Mouse (Mus musculus): ENCODE results near the gene Abat. TPM values are rescaled to one million over a fixed set of nuclear protein-coding genes. Genes with fewer than 3 reads are reported as not detected.
"Not testable (repeated sequence)": the region's sequence is repeated elsewhere in the genome, so short reads cannot be mapped to it uniquely, and the experiment has no call there.

Abat gene
- polyA plus RNA-seq, 1 experiment from 2014 or later = 41.6 TPM

DNA sequence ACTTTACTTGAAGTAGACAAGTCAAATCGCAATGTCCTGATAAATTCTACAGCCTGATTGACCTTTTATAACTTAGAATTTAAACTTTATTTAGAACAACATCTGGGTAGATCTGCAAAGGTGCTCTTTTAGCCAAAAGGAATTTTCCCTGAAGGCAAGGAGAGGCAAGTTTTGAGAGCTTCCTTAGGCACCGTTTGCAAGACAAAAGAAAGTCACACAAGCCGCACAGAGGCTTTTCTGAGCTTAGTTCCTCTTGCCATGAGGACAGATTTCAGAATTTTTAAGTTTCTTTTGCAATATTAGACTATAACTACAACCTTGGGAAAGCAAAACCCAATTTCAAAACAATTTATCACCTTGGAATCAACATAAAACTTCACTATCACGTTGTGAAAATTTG is 47.9 kb downstream of the Abat start:
- not testable (repeated sequence) for H3K27me3 ChIP-seq (replicated peaks; ENCODE audit: control insufficient read depth, insufficient read depth, low read length); H3K4me3 ChIP-seq (ENCODE audit: low read depth, low read length); H3K9me3 ChIP-seq (ENCODE audit: control insufficient read depth, low read length); ATAC-seq (replicated peaks; ENCODE audit: low FRiP score, low TSS enrichment, low read depth); H3K4me1 ChIP-seq (replicated peaks; ENCODE audit: control insufficient read depth, insufficient read depth, low read length); H3K27ac ChIP-seq (ENCODE audit: low read depth); H3K4me2 ChIP-seq (ENCODE audit: low read length); H3K36me3 ChIP-seq (ENCODE audit: control insufficient read depth, insufficient read depth, low read length); H3K9ac ChIP-seq (ENCODE audit: low read length); DNase-seq (ENCODE audit: low spot score)
- WGBS = 50% methylated on average over 4 of the region's 4 CpGs

DNA sequence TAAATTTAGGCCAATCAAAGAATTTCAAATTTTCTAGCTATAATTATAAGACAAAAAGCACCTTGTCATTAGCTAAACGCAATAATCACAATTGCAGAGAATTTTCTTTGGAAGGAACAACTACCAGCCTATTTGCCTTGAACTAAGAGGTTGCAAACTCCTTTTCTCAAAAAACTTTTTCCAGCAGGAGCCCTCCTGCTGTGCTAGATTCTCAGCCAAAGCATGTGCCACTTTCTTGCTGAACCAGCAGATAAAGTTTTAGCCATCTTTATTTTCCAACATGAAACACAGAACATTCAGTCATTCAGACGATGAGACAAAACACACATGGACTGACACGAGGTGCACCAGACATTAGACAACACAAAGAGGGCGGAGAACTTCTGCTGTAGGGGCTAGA is 48.6 kb downstream of the Abat start:
- not testable (repeated sequence) for H3K27ac ChIP-seq (ENCODE audit: low read depth); ATAC-seq (replicated peaks; ENCODE audit: low FRiP score, low TSS enrichment, low read depth); H3K9me3 ChIP-seq (ENCODE audit: control insufficient read depth, low read length); H3K9ac ChIP-seq (ENCODE audit: low read length); DNase-seq (ENCODE audit: low spot score); H3K27me3 ChIP-seq (replicated peaks; ENCODE audit: control insufficient read depth, insufficient read depth, low read length); H3K36me3 ChIP-seq (ENCODE audit: control insufficient read depth, insufficient read depth, low read length); H3K4me1 ChIP-seq (replicated peaks; ENCODE audit: control insufficient read depth, insufficient read depth, low read length); H3K4me2 ChIP-seq (ENCODE audit: low read length); H3K4me3 ChIP-seq (ENCODE audit: low read depth, low read length)
- WGBS = 49% methylated on average over 4 of the region's 4 CpGs

DNA sequence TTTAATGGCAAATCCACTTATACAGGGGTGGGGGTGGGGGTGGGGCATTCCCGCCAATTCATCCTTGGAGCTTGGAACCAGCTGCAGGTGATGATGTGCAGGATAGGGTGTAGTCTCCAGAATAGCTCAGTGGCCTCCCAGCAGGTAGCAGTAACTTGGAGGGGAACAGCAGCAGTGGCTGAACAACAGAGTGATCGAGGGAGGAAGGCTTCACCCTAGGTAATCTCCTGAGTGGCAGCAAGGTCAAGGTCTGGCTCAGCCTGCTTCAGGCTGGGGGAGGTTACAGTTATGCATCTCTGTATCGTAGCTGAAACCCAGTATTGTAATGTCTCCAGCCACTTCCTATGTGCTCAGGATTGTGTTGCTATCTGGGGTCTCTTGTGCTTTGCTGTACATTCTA is 49.6 kb downstream of the Abat start:
- H3K4me3 ChIP-seq (ENCODE audit: low read depth, low read length); H3K36me3 ChIP-seq (ENCODE audit: control insufficient read depth, insufficient read depth, low read length); DNase-seq (ENCODE audit: low spot score); H3K4me2 ChIP-seq (ENCODE audit: low read length); H3K9me3 ChIP-seq (ENCODE audit: control insufficient read depth, low read length); H3K27ac ChIP-seq (ENCODE audit: low read depth); ATAC-seq (replicated peaks; ENCODE audit: low FRiP score, low TSS enrichment, low read depth); H3K27me3 ChIP-seq (replicated peaks; ENCODE audit: control insufficient read depth, insufficient read depth, low read length); H3K4me1 ChIP-seq (replicated peaks; ENCODE audit: control insufficient read depth, insufficient read depth, low read length); H3K9ac ChIP-seq (ENCODE audit: low read length): not testable (repeated sequence)
- 70% methylated on average over 3 of the region's 3 CpGs for WGBS

DNA sequence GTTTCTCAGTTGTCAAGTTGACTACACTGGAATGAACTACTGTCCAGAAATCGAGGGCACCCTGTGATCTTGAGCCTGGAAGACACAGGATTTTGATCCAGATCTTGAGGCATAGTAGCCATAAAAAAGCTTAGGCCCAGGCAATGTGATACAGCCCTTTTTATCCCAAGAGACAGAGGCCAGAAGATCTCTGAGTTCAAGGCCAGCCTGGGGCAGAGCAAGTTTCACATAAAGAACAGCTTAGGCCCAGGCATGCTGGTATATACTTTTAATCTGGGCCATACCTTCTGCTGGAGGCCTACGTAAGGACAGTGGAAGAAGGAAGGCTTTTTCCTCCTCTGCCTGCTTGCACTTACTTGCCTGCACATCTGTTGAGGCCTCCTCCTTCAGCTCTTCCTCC is 51.6 kb downstream of the Abat start:
- H3K9me3 ChIP-seq (ENCODE audit: control insufficient read depth, low read length) = peaks cover 4% of the 10 kb centered on the region
- no peaks in the 10 kb centered on the region for H3K27me3 ChIP-seq (replicated peaks; ENCODE audit: control insufficient read depth, insufficient read depth, low read length)
- ATAC-seq (replicated peaks; ENCODE audit: low FRiP score, low TSS enrichment, low read depth) (no peak), DNase-seq (ENCODE audit: low spot score) (no peak)
- 76% methylated on average over 2 of the region's 2 CpGs for WGBS
- no peak overlapping the region for H3K27ac ChIP-seq (ENCODE audit: low read depth)
- H3K9ac ChIP-seq (ENCODE audit: low read length) = no peak overlapping the region
- peaks cover 8% of the 10 kb centered on the region for H3K4me1 ChIP-seq (replicated peaks; ENCODE audit: control insufficient read depth, insufficient read depth, low read length)
- H3K4me3 ChIP-seq (ENCODE audit: low read depth, low read length) = no peak overlapping the region
- no peak overlapping the region for H3K4me2 ChIP-seq (ENCODE audit: low read length)
- H3K36me3 ChIP-seq (ENCODE audit: control insufficient read depth, insufficient read depth, low read length) = no peaks in the 10 kb centered on the region

DNA sequence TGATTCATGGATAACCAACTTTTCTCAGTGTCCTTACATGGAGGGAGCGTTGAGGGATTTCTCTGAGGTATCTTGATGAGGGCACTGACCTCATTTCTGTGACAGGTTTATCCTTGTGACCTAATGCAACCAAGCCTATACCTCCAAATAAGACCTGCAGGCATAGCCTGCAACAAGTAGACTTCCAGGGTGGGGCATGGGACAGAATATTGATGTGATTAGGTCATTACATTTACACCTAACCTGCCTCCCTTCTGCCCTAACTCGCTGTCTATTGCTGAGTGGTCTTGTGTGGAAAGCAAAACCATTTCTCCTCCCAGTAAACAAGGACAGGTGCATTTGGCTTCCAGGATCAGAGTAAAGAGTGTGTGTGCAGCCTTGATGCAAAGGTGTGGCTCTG is 52.3 kb downstream of the Abat start:
- H3K27ac ChIP-seq (ENCODE audit: low read depth) = peak overlapping the region; percentile 65
- peak; percentile 24 for ATAC-seq (replicated peaks; ENCODE audit: low FRiP score, low TSS enrichment, low read depth)
- peak; percentile 49 for DNase-seq (ENCODE audit: low spot score)

DNA sequence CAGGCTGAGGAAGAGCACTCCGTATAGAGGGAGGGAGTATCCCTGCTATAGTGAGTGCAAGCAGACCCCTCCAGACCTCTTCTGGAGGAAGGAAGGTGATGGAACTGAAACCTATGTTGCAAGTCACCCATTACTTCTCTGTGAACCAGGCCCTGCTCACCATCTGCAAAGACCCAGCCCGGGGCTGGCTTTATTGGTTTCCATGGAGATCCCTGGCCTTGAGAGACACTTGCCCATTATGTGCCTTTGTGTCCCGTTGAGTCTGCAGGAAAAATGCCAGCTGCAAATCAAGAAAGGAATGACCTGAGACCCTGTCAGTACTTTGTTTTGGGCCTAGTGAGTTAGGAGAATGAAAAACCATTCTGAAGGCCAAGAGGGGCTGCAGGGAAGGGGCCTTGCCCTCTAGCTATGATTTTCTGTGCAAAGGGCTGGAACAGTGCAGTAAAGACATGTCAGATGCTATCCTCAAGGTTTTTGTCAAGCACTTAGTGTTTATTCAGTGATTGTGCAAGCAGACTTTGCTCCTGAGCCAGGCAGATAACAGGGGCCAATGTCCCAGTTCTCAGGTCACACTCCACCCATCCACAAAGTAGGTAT is 53.0 kb downstream of the Abat start:
- Histone ChIP-seq H3K9ac (ENCODE audit: low read length) (no peak overlapping the region), H3K4me3 (ENCODE audit: low read depth, low read length) (no peak overlapping the region), H3K9me3 (ENCODE audit: control insufficient read depth, low read length) (no peaks in the 10 kb centered on the region), H3K27ac (ENCODE audit: low read depth) (peak overlapping the region; percentile 65), H3K4me1 (replicated peaks; ENCODE audit: control insufficient read depth, insufficient read depth, low read length) (peaks cover 10% of the 10 kb centered on the region), H3K36me3 (ENCODE audit: control insufficient read depth, insufficient read depth, low read length) (no peaks in the 10 kb centered on the region), H3K4me2 (ENCODE audit: low read length) (no peak overlapping the region), H3K27me3 (replicated peaks; ENCODE audit: control insufficient read depth, insufficient read depth, low read length) (no peaks in the 10 kb centered on the region)
- peak; percentile 87 for ATAC-seq (replicated peaks; ENCODE audit: low FRiP score, low TSS enrichment, low read depth)
- WGBS = 29% methylated on average over 3 of the region's 3 CpGs
- peak; percentile 68 for DNase-seq (ENCODE audit: low spot score)

More for the DNA sequence above, 52.3 kb downstream of the Abat start:
- no peak overlapping the region for H3K4me3 ChIP-seq (ENCODE audit: low read depth, low read length)
- H3K4me2 ChIP-seq (ENCODE audit: low read length) = no peak overlapping the region
- H3K36me3 ChIP-seq (ENCODE audit: control insufficient read depth, insufficient read depth, low read length) = no peaks in the 10 kb centered on the region
- no peaks in the 10 kb centered on the region for H3K9me3 ChIP-seq (ENCODE audit: control insufficient read depth, low read length)
- H3K9ac ChIP-seq (ENCODE audit: low read length) = no peak overlapping the region
- H3K4me1 ChIP-seq (replicated peaks; ENCODE audit: control insufficient read depth, insufficient read depth, low read length) = peaks cover 10% of the 10 kb centered on the region
- 72% methylated on average over 2 of the region's 2 CpGs for WGBS
- H3K27me3 ChIP-seq (replicated peaks; ENCODE audit: control insufficient read depth, insufficient read depth, low read length) = no peaks in the 10 kb centered on the region

DNA sequence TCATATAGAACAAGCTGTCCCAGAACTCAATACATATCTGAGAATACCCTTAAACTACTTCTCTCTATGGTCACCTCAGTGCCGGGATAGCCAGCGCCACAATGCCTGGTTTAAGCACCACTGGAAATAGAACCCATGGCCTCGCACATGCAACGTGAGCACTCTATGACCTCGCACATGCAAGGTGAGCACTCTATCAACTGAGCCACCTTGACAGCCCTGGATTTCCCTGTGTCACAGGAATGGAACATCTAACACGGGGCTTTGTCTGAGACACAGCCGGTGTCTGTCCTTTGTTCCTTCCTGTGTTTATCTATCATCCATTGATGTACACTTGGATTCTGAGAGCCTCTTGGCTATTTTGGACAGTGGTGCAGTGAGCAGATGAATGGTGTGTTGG is 55.7 kb downstream of the Abat start:
- Histone ChIP-seq H3K27me3 (replicated peaks; ENCODE audit: control insufficient read depth, insufficient read depth, low read length) (no peaks in the 10 kb centered on the region), H3K4me2 (ENCODE audit: low read length) (no peak overlapping the region), H3K4me1 (replicated peaks; ENCODE audit: control insufficient read depth, insufficient read depth, low read length) (peaks cover 10% of the 10 kb centered on the region), H3K27ac (ENCODE audit: low read depth) (no peak overlapping the region), H3K36me3 (ENCODE audit: control insufficient read depth, insufficient read depth, low read length) (peaks cover 9% of the 10 kb centered on the region; the same call in 1 of the 2 replicates), H3K4me3 (ENCODE audit: low read depth, low read length) (no peak overlapping the region), H3K9ac (ENCODE audit: low read length) (no peak overlapping the region), H3K9me3 (ENCODE audit: control insufficient read depth, low read length) (no peaks in the 10 kb centered on the region)
- ATAC-seq (replicated peaks; ENCODE audit: low FRiP score, low TSS enrichment, low read depth) = no peak
- WGBS = 77% methylated on average over 7 of the region's 7 CpGs
- no peak for DNase-seq (ENCODE audit: low spot score)

DNA sequence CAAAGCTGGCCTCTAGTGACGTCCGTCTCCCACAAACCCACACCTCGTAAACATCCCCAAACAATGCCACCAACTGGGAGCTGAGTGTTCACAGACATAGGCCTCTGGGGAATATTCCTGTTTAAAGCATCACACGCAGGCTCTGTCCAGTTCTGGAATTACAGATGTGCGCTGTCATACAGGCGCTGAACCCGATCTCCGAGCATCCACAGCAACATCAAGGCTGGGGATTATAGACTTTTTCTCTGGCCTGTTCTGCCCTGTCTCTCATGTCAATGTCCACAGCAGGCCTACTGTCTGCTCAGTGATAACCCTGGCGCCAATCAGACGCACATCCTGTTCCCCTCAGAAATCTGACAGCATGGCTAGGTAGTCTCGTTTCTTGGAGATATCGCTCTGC is 57.1 kb downstream of the Abat start:
- DNase-seq (ENCODE audit: low spot score) = no peak

DNA sequence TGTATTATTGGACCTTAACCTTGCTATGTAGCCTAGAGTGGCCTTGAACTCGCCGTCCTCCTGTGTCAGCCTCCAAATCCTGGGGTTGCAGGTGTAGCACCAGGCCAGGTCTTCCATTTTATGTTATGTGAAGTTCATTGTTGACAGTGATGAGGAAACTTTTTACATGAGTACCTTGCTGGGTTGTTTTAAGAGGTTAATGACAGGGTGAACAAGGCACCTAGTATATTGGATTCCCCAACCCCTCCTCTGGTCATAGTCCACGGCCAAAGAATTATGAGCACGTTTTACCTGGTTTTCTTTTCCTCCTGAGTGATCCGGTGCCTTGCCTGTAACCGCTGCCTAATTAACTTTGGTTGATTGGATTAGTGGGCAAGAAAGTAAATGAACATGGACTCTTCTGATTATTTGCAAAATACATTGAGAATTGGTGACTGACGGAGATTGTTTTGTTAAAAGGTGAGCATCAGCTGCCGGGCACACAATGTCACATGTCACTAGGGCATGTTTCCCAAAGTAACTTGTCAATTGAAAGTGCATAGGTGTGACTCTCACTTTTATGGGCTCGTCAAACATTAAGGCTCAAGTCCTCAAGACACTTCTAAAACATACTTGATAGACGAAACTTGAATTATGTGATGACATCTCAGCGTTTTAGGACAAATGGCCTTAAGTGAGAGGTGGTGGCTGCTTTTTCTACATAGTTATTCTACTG is 57.8 kb downstream of the Abat start:
- Histone ChIP-seq H3K9ac (ENCODE audit: low read length) (no peak overlapping the region), H3K4me1 (replicated peaks; ENCODE audit: control insufficient read depth, insufficient read depth, low read length) (peaks cover 7% of the 10 kb centered on the region; the same call in 1 of the 2 replicates), H3K27ac (ENCODE audit: low read depth) (no peak overlapping the region), H3K4me3 (ENCODE audit: low read depth, low read length) (no peak overlapping the region), H3K27me3 (replicated peaks; ENCODE audit: control insufficient read depth, insufficient read depth, low read length) (no peaks in the 10 kb centered on the region), H3K36me3 (ENCODE audit: control insufficient read depth, insufficient read depth, low read length) (peaks cover 12% of the 10 kb centered on the region; the same call in 1 of the 2 replicates), H3K9me3 (ENCODE audit: control insufficient read depth, low read length) (no peaks in the 10 kb centered on the region), H3K4me2 (ENCODE audit: low read length) (no peak overlapping the region)
- 82% methylated on average over 11 of the region's 11 CpGs for WGBS
- ATAC-seq (replicated peaks; ENCODE audit: low FRiP score, low TSS enrichment, low read depth) (no peak), DNase-seq (ENCODE audit: low spot score) (no peak)

More for the DNA sequence above, 57.1 kb downstream of the Abat start:
- Histone ChIP-seq H3K9ac (ENCODE audit: low read length) (no peak overlapping the region), H3K4me2 (ENCODE audit: low read length) (no peak overlapping the region), H3K36me3 (ENCODE audit: control insufficient read depth, insufficient read depth, low read length) (peaks cover 12% of the 10 kb centered on the region; the same call in 1 of the 2 replicates), H3K4me3 (ENCODE audit: low read depth, low read length) (no peak overlapping the region), H3K27me3 (replicated peaks; ENCODE audit: control insufficient read depth, insufficient read depth, low read length) (no peaks in the 10 kb centered on the region), H3K4me1 (replicated peaks; ENCODE audit: control insufficient read depth, insufficient read depth, low read length) (peaks cover 10% of the 10 kb centered on the region), H3K27ac (ENCODE audit: low read depth) (no peak overlapping the region), H3K9me3 (ENCODE audit: control insufficient read depth, low read length) (no peaks in the 10 kb centered on the region)
- 64% methylated on average over 12 of the region's 12 CpGs for WGBS
- no peak for ATAC-seq (replicated peaks; ENCODE audit: low FRiP score, low TSS enrichment, low read depth)

Measured in intestine, embryonic 14.5 days (tissue).